Mouse (Mus musculus) erythroblast, embryonic 14.5 days (primary cell): Measurements from ENCODE around the gene Uba52. TPM values are rescaled to one million over a fixed set of nuclear protein-coding genes. Genes with fewer than 3 reads are reported as not detected.
A peak's percentile ranks its signal among the peaks of the same experiment; 100 is the strongest.

Experiments
- H3K27me3 ChIP-seq: 2 replicates; pipeline ENCODE4 v1.6.1; 2012; ENCODE audit warnings: inconsistent platforms; ENCODE audit not compliant: control insufficient read depth
- H3K36me3 ChIP-seq: 2 replicates; pipeline ENCODE4 v1.6.1; 2012; ENCODE audit warnings: mild to moderate bottlenecking, inconsistent platforms; ENCODE audit not compliant: control insufficient read depth
- H3K4me1 ChIP-seq: 2 replicates; pipeline ENCODE4 v1.6.1; 2012; ENCODE audit warnings: inconsistent platforms; ENCODE audit not compliant: control insufficient read depth
- H3K4me3 ChIP-seq: replicated peaks from 2 replicates; pipeline ENCODE3; 2012; ENCODE audit warnings: moderate library complexity, mild to moderate bottlenecking, inconsistent platforms
- H3K9me3 ChIP-seq: 2 replicates; pipeline ENCODE4 v1.6.1; 2012; ENCODE audit warnings: low read length, inconsistent platforms, mixed read lengths; ENCODE audit not compliant: control insufficient read depth
- GATA1 ChIP-seq: IDR thresholded peaks from 2 replicates; pipeline ENCODE4 v1.6.1; 2012; ENCODE audit warnings: low read length, inconsistent platforms, mixed read lengths
- TAL1 ChIP-seq: IDR thresholded peaks from 3 replicates; pipeline ENCODE4 v1.6.1; 2012; ENCODE audit warnings: low read length, inconsistent platforms, mixed read lengths
- polyA plus RNA-seq: library from polyadenylated mRNA; stranded (reverse); fragments of >175 nt; gene quantifications from 2 replicates; pipeline ENCODE4 v1.2.3, GENCODE M21; 2012

The Uba52 gene
- polyA plus RNA-seq, 1 experiment: 107 TPM

- H3K4me3 ChIP-seq: no peak overlapping the region
- H3K27me3 ChIP-seq: peaks cover 91% of the 10 kb centered on the region
- H3K36me3 ChIP-seq: no peaks in the 10 kb centered on the region
- TF ChIP-seq GATA1 (no peak), TAL1 (no peak)
- H3K9me3 ChIP-seq: peaks cover 3% of the 10 kb centered on the region; the same call in 1 of the 2 replicates
- peaks cover 20% of the 10 kb centered on the region for H3K4me1 ChIP-seq
Measured at GRCm38 (mm10) chr8:70481908-70482307, 28.7 kb downstream of the Uba52 start.

DNA sequence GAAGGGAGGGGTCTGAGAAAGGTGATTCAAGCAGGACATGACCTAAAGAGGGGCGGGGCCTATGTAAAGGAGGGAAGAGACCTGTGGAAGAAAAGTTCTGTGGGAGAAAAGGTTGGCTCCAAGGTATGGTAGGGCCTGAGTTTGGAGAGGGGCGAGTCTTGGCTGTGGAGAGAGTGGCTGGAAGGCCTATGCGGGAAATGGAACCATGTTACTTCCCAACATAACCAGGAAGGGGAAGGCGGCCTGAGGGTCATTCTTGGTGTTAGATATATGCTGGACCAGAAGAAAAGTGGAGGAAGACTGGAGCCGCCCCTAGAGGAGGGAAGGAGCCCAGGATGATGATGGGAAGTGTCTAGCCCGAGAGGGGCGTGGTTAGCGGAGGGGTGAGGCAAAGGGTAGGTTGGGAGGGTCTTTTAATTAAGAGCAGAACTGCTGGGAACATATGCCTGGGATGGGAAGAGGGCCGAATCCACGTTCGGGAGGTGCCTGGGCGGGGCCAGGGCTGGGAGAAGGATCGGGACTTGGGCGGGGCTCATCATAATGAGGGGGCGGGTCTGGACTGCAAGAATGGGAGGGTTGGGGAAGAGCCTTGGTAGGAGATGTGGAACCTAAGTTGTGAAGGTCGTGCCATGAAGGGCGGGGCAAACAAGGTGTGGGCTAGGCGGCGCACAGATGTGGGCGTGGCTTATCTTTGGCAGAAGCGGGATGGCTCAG is 33.2 kb downstream of the Uba52 start:
- H3K27me3 ChIP-seq: peaks cover 47% of the 10 kb centered on the region
- no peaks in the 10 kb centered on the region for H3K9me3 ChIP-seq
- H3K36me3 ChIP-seq: peaks cover 23% of the 10 kb centered on the region
- TF ChIP-seq TAL1: no peak; the same call in 2 of the 3 replicates
- no peak for TF ChIP-seq GATA1
- peak overlapping the region; percentile 73 for H3K4me3 ChIP-seq
- peaks cover 45% of the 10 kb centered on the region for H3K4me1 ChIP-seq

GRCm38 (mm10) chr8:70476333-70477268 is 34.0 kb downstream of the Uba52 start, which contains the start of gene Klhl26:
Gene Klhl26, minus strand, starts transcription at chr8:70476968.
- TF ChIP-seq GATA1 (peak; percentile 24; the same call in 1 of the 2 replicates), TAL1 (no peak)
- Histone ChIP-seq H3K4me1 (peaks cover 48% of the 10 kb centered on the region), H3K36me3 (peaks cover 30% of the 10 kb centered on the region), H3K27me3 (peaks cover 38% of the 10 kb centered on the region), H3K4me3 (peak within 1 kb of the TSS; percentile 73), H3K9me3 (no peaks in the 10 kb centered on the region)

- Histone ChIP-seq H3K36me3 (peaks cover 71% of the 10 kb centered on the region), H3K4me3 (no peak overlapping the region), H3K4me1 (peaks cover 57% of the 10 kb centered on the region), H3K9me3 (no peaks in the 10 kb centered on the region), H3K27me3 (no peaks in the 10 kb centered on the region)
- TF ChIP-seq TAL1 (no peak), GATA1 (no peak)
Measured at GRCm38 (mm10) chr8:70471856-70472255, 38.7 kb downstream of the Uba52 start.

GRCm38 (mm10) chr8:70469938-70470337 is 40.7 kb downstream of the Uba52 start:
- no peak overlapping the region for H3K4me3 ChIP-seq
- H3K36me3 ChIP-seq: peaks cover 80% of the 10 kb centered on the region
- TF ChIP-seq TAL1: no peak
- TF ChIP-seq GATA1: no peak
- no peaks in the 10 kb centered on the region for H3K27me3 ChIP-seq
- no peaks in the 10 kb centered on the region for H3K9me3 ChIP-seq
- H3K4me1 ChIP-seq: peaks cover 43% of the 10 kb centered on the region

DNA sequence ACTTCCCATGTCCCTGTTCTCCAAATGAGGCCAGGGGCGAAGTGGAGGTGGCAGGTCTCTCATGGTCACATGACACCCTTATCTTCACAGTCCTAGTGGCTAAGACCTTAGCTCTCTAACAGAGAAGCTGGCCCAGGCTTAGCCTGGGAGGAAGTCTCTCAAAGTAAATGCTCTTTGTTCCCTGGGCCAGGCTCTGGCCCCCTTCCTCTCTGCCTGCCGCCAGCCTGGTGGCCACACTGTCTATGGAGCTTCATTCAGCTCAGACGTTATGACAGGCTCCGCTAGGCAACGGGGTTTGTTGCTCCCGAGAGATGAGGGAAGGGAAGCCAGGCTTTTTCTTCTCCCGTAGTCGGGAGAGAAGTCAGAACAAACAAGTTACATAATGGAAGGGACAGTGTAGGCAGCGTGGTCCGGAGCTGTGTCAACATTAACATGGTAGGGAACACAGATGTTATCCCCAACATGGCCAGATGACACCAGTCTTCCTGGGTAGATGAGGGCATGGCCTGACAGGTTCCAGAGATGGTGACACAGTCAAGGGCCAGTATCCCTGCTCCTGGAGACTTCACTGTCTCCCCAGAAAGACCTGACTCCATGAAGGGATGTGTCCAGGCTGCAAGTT is 41.2 kb downstream of the Uba52 start:
- H3K27me3 ChIP-seq: no peaks in the 10 kb centered on the region
- H3K36me3 ChIP-seq: peaks cover 78% of the 10 kb centered on the region
- H3K4me1 ChIP-seq: peaks cover 42% of the 10 kb centered on the region
- H3K9me3 ChIP-seq: no peaks in the 10 kb centered on the region
- no peak overlapping the region for H3K4me3 ChIP-seq
- TF ChIP-seq TAL1: no peak
- TF ChIP-seq GATA1: no peak

DNA sequence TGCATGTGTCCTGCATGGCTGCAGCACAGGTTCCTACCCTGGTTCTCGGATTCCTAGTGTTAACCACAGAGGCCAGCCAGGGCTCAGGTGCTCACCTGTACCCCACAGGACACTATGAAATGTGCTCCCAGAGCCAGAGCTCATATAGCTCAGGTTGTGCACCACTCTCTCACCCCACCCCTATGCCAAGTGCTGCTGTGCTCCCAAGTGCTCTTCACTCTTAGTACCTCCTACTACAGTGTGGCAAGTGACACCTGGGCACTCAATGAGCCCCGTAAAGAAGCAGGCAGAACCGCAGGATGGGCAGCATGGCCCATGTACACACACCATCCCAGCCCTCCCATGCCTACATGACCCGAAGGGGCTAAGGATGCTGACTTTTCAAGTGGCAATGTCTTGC is 41.9 kb downstream of the Uba52 start:
- Histone ChIP-seq H3K36me3 (peaks cover 74% of the 10 kb centered on the region), H3K4me3 (no peak overlapping the region), H3K4me1 (peaks cover 39% of the 10 kb centered on the region), H3K9me3 (no peaks in the 10 kb centered on the region), H3K27me3 (no peaks in the 10 kb centered on the region)
- TF ChIP-seq TAL1 (no peak), GATA1 (no peak)

DNA sequence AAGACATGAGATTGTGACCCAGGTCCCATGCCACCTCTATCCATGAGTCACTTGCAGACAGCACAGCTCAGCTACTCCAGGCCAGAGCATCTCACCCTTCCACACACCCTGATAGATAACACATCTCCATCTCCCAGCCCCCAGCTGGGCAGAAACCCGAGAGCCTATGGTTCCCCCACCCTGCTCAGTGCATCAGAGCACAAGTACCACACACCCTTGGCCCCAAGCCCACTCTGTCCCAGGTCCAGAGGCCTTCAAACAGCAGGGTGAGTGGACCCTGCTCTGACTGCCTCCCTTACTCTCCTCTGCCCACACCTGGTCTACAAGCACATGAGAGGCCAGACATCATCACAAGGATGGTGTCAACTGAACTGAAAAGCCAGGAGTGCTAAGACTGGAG is 42.7 kb downstream of the Uba52 start:
- Histone ChIP-seq H3K27me3 (no peaks in the 10 kb centered on the region), H3K36me3 (peaks cover 72% of the 10 kb centered on the region), H3K4me1 (peaks cover 37% of the 10 kb centered on the region), H3K9me3 (no peaks in the 10 kb centered on the region), H3K4me3 (no peak overlapping the region)
- TF ChIP-seq GATA1 (no peak), TAL1 (no peak)
